Comparison of ENCODE assay signal across 23 mouse cellular contexts in the genomic region with DNA sequence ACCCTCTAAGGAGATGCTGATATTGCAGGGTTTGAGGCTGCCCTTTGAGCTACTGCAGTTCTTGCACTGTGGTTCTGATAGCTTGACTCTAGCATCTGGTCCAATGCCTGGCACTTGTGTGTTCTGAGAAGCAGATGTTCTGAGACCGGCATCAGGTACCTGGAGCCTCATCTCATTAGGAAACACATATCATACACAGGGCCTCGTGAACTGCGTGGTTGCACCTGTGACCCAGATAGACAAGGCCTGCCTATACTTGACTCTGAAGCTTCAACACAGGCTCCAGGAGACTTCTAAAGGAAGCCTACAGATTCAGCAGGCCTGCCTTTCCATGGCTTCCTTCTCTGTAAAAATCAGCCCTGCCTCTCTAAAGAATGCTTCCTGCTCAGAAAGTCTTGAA. TPM values are rescaled to one million over a fixed set of nuclear protein-coding genes. Genes with fewer than 3 reads are reported as not detected.
A peak's percentile ranks its signal among the peaks of the same experiment; 100 is the strongest.
DNase-seq lines count a peak whose midpoint lies in the region; ATAC-seq lines count a peak whose summit lies in the region.
"Had no signal": no experiment of that assay in that cellular context is flagged by ENCODE, and none has a peak within 500 bp of the region (broad histone marks: within the 10 kb centered on the region; RNA-seq: fewer than 3 reads in every experiment).

No protein-coding gene starts in this region.

- 0 out of 2 replicates have a peak overlapping the region, but pooled peaks have one; percentile 16 for H3K9ac ChIP-seq in forebrain, embryonic 13.5 days
- H3K9ac ChIP-seq in limb, embryonic 13.5 days: no peak overlapping the region
- H3K9ac ChIP-seq: embryonic facial prominence, embryonic 13.5 days; heart, embryonic 12.5 days; intestine, embryonic 15.5 days had no signal

- H3K27ac ChIP-seq in forebrain, embryonic 13.5 days: no peak overlapping the region
- H3K27ac ChIP-seq in forebrain, embryonic 10.5 days: no peak overlapping the region
- H3K27ac ChIP-seq in limb, embryonic 13.5 days: no peak overlapping the region
- H3K27ac ChIP-seq in limb, embryonic 10.5 days: no peak overlapping the region
- H3K27ac ChIP-seq: embryonic facial prominence, embryonic 13.5 days; intestine, embryonic 15.5 days had no signal

- peak overlapping the region; percentile 93 for H3K4me2 ChIP-seq in forebrain, embryonic 13.5 days
- peak overlapping the region; percentile 83 for H3K4me2 ChIP-seq in limb, embryonic 13.5 days (replicated peaks)

- WGBS in forebrain, embryonic 13.5 days: 97% methylated on average over 3 of the region's 3 CpGs
- WGBS in forebrain, embryonic 10.5 days: 83% methylated on average over 3 of the region's 3 CpGs
- WGBS in limb, embryonic 13.5 days: 86% methylated on average over 3 of the region's 3 CpGs
- WGBS in limb, embryonic 10.5 days: 94% methylated on average over 3 of the region's 3 CpGs

- H3K4me1 ChIP-seq in forebrain, embryonic 13.5 days: peaks cover 31% of the 10 kb centered on the region
- peaks cover 41% of the 10 kb centered on the region for H3K4me1 ChIP-seq in forebrain, embryonic 10.5 days
- peaks cover 53% of the 10 kb centered on the region for H3K4me1 ChIP-seq in limb, embryonic 13.5 days
- peaks cover 53% of the 10 kb centered on the region for H3K4me1 ChIP-seq in limb, embryonic 10.5 days

- peaks cover 5% of the 10 kb centered on the region; the same call in 1 of the 2 replicates for H3K27me3 ChIP-seq in forebrain, embryonic 13.5 days
- H3K27me3 ChIP-seq in forebrain, embryonic 10.5 days (ENCODE audit: poor library complexity, severe bottlenecking): peaks cover 13% of the 10 kb centered on the region
- H3K27me3 ChIP-seq in limb, embryonic 13.5 days: no peaks in the 10 kb centered on the region
- 0 out of 2 replicates have a peak, but pooled peaks cover 7% of the 10 kb centered on the region for H3K27me3 ChIP-seq in limb, embryonic 10.5 days (ENCODE audit: low read depth, poor library complexity, severe bottlenecking)
- H3K27me3 ChIP-seq: heart, embryonic 12.5 days; intestine, embryonic 15.5 days had no signal

- H3K36me3 ChIP-seq in forebrain, embryonic 13.5 days (ENCODE audit: poor library complexity, severe bottlenecking): 0 out of 2 replicates have a peak, but pooled peaks cover 5% of the 10 kb centered on the region
- peaks cover 19% of the 10 kb centered on the region for H3K36me3 ChIP-seq in forebrain, embryonic 10.5 days (replicated peaks)
- peaks cover 8% of the 10 kb centered on the region; the same call in 1 of the 2 replicates for H3K36me3 ChIP-seq in limb, embryonic 13.5 days
- peaks cover 21% of the 10 kb centered on the region for H3K36me3 ChIP-seq in limb, embryonic 10.5 days
- H3K36me3 ChIP-seq: embryonic facial prominence, embryonic 13.5 days; heart, embryonic 12.5 days; intestine, embryonic 15.5 days had no signal

- H3K9me3 ChIP-seq in forebrain, embryonic 13.5 days (replicated peaks): no peaks in the 10 kb centered on the region
- H3K9me3 ChIP-seq in forebrain, embryonic 10.5 days: no peaks in the 10 kb centered on the region
- no peaks in the 10 kb centered on the region for H3K9me3 ChIP-seq in limb, embryonic 13.5 days
- no peaks in the 10 kb centered on the region for H3K9me3 ChIP-seq in limb, embryonic 10.5 days (replicated peaks)
- H3K9me3 ChIP-seq: embryonic facial prominence, embryonic 13.5 days; G1E; heart, embryonic 12.5 days; intestine, embryonic 15.5 days had no signal

- no peak for ATAC-seq in forebrain, embryonic 13.5 days
- ATAC-seq in limb, embryonic 13.5 days (ENCODE audit: low FRiP score, low read depth): no peak
- ATAC-seq: intestine, embryonic 15.5 days had no signal

- DNase-seq in forebrain, embryonic 10.5 days (ENCODE audit: extremely low spot score, low spot score): no peak
- no peak for DNase-seq in limb, embryonic 10.5 days (ENCODE audit: low spot score)
- peak; percentile 39 for DNase-seq in induced T-regulatory cell, adult 2 months (ENCODE audit: low read depth)
- peak; percentile 81 for DNase-seq in thymus, postnatal 14 days
- DNase-seq in MN1 (ENCODE audit: low spot score): no peak
- DNase-seq: adrenal gland, postnatal 14 days; cerebellum, adult 11 months; cerebellum, postnatal 14 days; kidney, adult 9 months; kidney, postnatal 36 days; lung, adult 2 months; lung, postnatal 36 days had no signal

- H3K4me3 ChIP-seq in forebrain, embryonic 13.5 days: peak overlapping the region; percentile 7; the same call in 1 of the 2 replicates
- H3K4me3 ChIP-seq in forebrain, embryonic 10.5 days: no peak overlapping the region; the same call in 1 of the 2 replicates
- H3K4me3 ChIP-seq in limb, embryonic 13.5 days: 0 out of 2 replicates have a peak overlapping the region, but pooled peaks have one; percentile 87
- H3K4me3 ChIP-seq in limb, embryonic 10.5 days: no peak overlapping the region

RNA-seq across cellular contexts. Expression of a gene that starts 1.5 kb away (rescaled TPM):
- 2.6 and 3.3 TPM in 2 replicates for polyA plus RNA-seq in forebrain, embryonic 13.5 days (2015; fragmentation: Nextera tagmentation; extraction: Ambion mirVana)
- 5.0 and 5.2 TPM in 2 replicates for polyA plus RNA-seq in forebrain, embryonic 10.5 days (2016; fragmentation: Nextera tagmentation; extraction: Ambion mirVana)
- 4.2 and 4.8 TPM in 2 replicates for polyA plus RNA-seq in limb, embryonic 13.5 days (2015; fragmentation: Nextera tagmentation; extraction: Ambion mirVana)
- 4.2 and 4.8 TPM in 2 replicates for polyA plus RNA-seq in limb, embryonic 10.5 days (2016; fragmentation: Nextera tagmentation; extraction: Ambion mirVana)

RNA-seq across cellular contexts. Expression of a gene that starts 23.7 kb away (rescaled TPM):
- polyA plus RNA-seq in forebrain, embryonic 13.5 days (2015; fragmentation: Nextera tagmentation; extraction: Ambion mirVana): not detected in 2 replicates
- not detected in 2 replicates for polyA plus RNA-seq in forebrain, embryonic 10.5 days (2016; fragmentation: Nextera tagmentation; extraction: Ambion mirVana)
- polyA plus RNA-seq in limb, embryonic 13.5 days (2015; fragmentation: Nextera tagmentation; extraction: Ambion mirVana): not detected in 2 replicates
- polyA plus RNA-seq in limb, embryonic 10.5 days (2016; fragmentation: Nextera tagmentation; extraction: Ambion mirVana): not detected in 2 replicates
- polyA plus RNA-seq: brain, embryonic 14.5 days; embryonic facial prominence, embryonic 13.5 days; G1E; heart, embryonic 12.5 days; hindbrain, embryonic 11.5 days; intestine, embryonic 15.5 days; limb, embryonic 14.5 days; lung, adult 2 months; neural tube, embryonic 14.5 days; testis, adult 2 months had no signal

RNA-seq across cellular contexts. Expression of a gene that starts 30.7 kb away (rescaled TPM):
- not detected in 2 replicates for polyA plus RNA-seq in forebrain, embryonic 13.5 days (2015; fragmentation: Nextera tagmentation; extraction: Ambion mirVana)
- polyA plus RNA-seq in forebrain, embryonic 10.5 days (2016; fragmentation: Nextera tagmentation; extraction: Ambion mirVana): not detected in 2 replicates
- polyA plus RNA-seq in limb, embryonic 13.5 days (2015; fragmentation: Nextera tagmentation; extraction: Ambion mirVana): 0.49 and 0.83 TPM in 2 replicates
- polyA plus RNA-seq in limb, embryonic 10.5 days (2016; fragmentation: Nextera tagmentation; extraction: Ambion mirVana): not detected in 2 replicates
- polyA plus RNA-seq: brain, embryonic 14.5 days; embryonic facial prominence, embryonic 13.5 days; G1E; heart, embryonic 12.5 days; hindbrain, embryonic 11.5 days; intestine, embryonic 15.5 days; limb, embryonic 14.5 days; neural tube, embryonic 14.5 days had no signal

RNA-seq across cellular contexts. Expression of a gene that starts 40.5 kb away (rescaled TPM):
- not detected in 2 replicates for polyA plus RNA-seq in forebrain, embryonic 13.5 days (2015; fragmentation: Nextera tagmentation; extraction: Ambion mirVana)
- not detected in 2 replicates for polyA plus RNA-seq in forebrain, embryonic 10.5 days (2016; fragmentation: Nextera tagmentation; extraction: Ambion mirVana)
- not detected in 2 replicates for polyA plus RNA-seq in limb, embryonic 13.5 days (2015; fragmentation: Nextera tagmentation; extraction: Ambion mirVana)
- polyA plus RNA-seq in limb, embryonic 10.5 days (2016; fragmentation: Nextera tagmentation; extraction: Ambion mirVana): not detected in 2 replicates
- polyA plus RNA-seq: brain, embryonic 14.5 days; embryonic facial prominence, embryonic 13.5 days; G1E; heart, embryonic 12.5 days; hindbrain, embryonic 11.5 days; intestine, embryonic 15.5 days; limb, embryonic 14.5 days; neural tube, embryonic 14.5 days had no signal

RNA-seq across cellular contexts. Expression of a gene that starts 45.7 kb away (rescaled TPM):
- polyA plus RNA-seq in forebrain, embryonic 13.5 days (2015; fragmentation: Nextera tagmentation; extraction: Ambion mirVana): not detected in 2 replicates
- polyA plus RNA-seq in forebrain, embryonic 10.5 days (2016; fragmentation: Nextera tagmentation; extraction: Ambion mirVana): not detected in 2 replicates
- polyA plus RNA-seq in limb, embryonic 13.5 days (2015; fragmentation: Nextera tagmentation; extraction: Ambion mirVana): not detected in 2 replicates
- polyA plus RNA-seq in limb, embryonic 10.5 days (2016; fragmentation: Nextera tagmentation; extraction: Ambion mirVana): not detected in 2 replicates
- polyA plus RNA-seq: brain, embryonic 14.5 days; embryonic facial prominence, embryonic 13.5 days; G1E; heart, embryonic 12.5 days; hindbrain, embryonic 11.5 days; intestine, embryonic 15.5 days; limb, embryonic 14.5 days; lung, adult 2 months; neural tube, embryonic 14.5 days had no signal

Comparison
In these comparisons a context has a peak if more than half of its experiments do, and no peak if none do; other contexts are left out.
1. H3K4me3 ChIP-seq: peak in forebrain, embryonic 13.5 days (single experiment) and limb, embryonic 13.5 days (single experiment); none in forebrain, embryonic 10.5 days (single experiment) and limb, embryonic 10.5 days (single experiment).
2. DNase-seq: peak in induced T-regulatory cell, adult 2 months (single experiment) and thymus, postnatal 14 days (single experiment); none in forebrain, embryonic 10.5 days (single experiment), limb, embryonic 10.5 days (single experiment) and MN1 (single experiment).